Comparison of ENCODE assay signal across 7 mouse cellular contexts in the genomic region with DNA sequence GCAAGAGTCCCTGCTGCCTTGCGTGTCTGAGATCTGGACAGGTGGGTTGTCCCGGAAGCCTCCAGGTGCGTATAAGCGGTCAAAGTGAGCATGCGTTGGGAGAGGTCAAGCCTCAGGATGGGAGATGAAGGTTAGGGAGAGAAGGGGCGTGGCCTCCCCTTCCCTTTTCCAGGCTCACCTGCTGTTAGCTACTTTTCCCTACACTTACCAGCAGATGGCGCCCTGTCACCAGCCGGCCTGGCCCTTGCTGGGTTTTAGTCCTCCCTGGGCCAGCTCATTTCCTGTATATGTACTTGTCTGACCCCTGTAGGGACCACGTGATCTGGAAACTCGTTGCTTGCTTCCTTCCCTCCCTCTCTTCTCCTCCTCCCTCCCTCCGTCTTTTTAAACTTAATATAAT. TPM values are rescaled to one million over a fixed set of nuclear protein-coding genes. Genes with fewer than 3 reads are reported as not detected.
DNase-seq lines count a peak whose midpoint lies in the region; ATAC-seq and TF ChIP-seq lines count a peak whose summit lies in the region.

No protein-coding gene starts in this region.

- peak; percentile 75 for ATAC-seq in activated CD4-positive, CD25-positive, alpha-beta regulatory T cell, adult 4 months

- TF ChIP-seq POLR2A in cortical plate, adult 2 months (IDR thresholded peaks at IDR 0.05; ENCODE audit: extremely low read depth, insufficient read depth, low read length) = no peak

- peak; percentile 90 for TF ChIP-seq CTCF in cortical plate, adult 2 months (IDR thresholded peaks at IDR 0.05; ENCODE audit: extremely low read depth, insufficient read depth, low read length)

- H3K4me1 ChIP-seq in cortical plate, adult 2 months (ENCODE audit: control insufficient read depth, insufficient read depth, low read length) = no peaks in the 10 kb centered on the region

- peak; percentile 83 for DNase-seq in gastrocnemius, postnatal 10 days
- peak; percentile 86 for DNase-seq in induced T-regulatory cell, adult 2 months (ENCODE audit: low read depth)
- peak; percentile 36 to 37 for DNase-seq in left cerebral cortex, adult 8-10 months (ENCODE audit: low spot score in 2 of 2)
- peak; percentile 88 for DNase-seq in mesoderm, embryonic 11.5 days (ENCODE audit: low read depth, low spot score)
- peak; percentile 74 for DNase-seq in skeletal muscle tissue, adult 2 months (ENCODE audit: low read depth, low spot score)

- no peak overlapping the region for H3K27ac ChIP-seq in cortical plate, adult 2 months (ENCODE audit: insufficient read depth, low read length)

- H3K4me3 ChIP-seq in cortical plate, adult 2 months (ENCODE audit: insufficient read depth, low read length) = no peak overlapping the region

RNA-seq across cellular contexts. Expression of gene Lrrc20, which starts 16.4 kb away (rescaled TPM):
- polyA plus RNA-seq in activated CD4-positive, CD25-positive, alpha-beta regulatory T cell, adult 4 months (2017; shearing (Covaris generic)) = 1 to 10 TPM; 5.0 to 6.2 TPM
- polyA plus RNA-seq in cortical plate, adult 2 months (2012; rRNA removed) = 21.1 and 22.8 TPM in 2 replicates
- total RNA-seq in gastrocnemius, postnatal 10 days (2021) = 10 to 100 TPM; 62.3 to 64.9 TPM
- 10 to 100 TPM; 18.8 to 22.2 (median 20.4) TPM for total RNA-seq in left cerebral cortex, adult 8-10 months (2022)

RNA-seq across cellular contexts. Expression of gene Eif4ebp2, which starts 39.6 kb away (rescaled TPM):
- 10 to 100 TPM; 21.7 to 34.5 TPM for polyA plus RNA-seq in activated CD4-positive, CD25-positive, alpha-beta regulatory T cell, adult 4 months (2017; shearing (Covaris generic))
- 25.6 and 27.6 TPM in 2 replicates for polyA plus RNA-seq in cortical plate, adult 2 months (2012; rRNA removed)
- 100 to 1,000 TPM; 103 to 109 TPM for total RNA-seq in gastrocnemius, postnatal 10 days (2021)
- 10 to 100 TPM; 42.8 to 45.8 (median 44.4) TPM for total RNA-seq in left cerebral cortex, adult 8-10 months (2022)

Comparison
In these comparisons a context has a peak if more than half of its experiments do, and no peak if none do; other contexts are left out.
1. DNase-seq: peak in every context shown above with its lines; median percentile 88 in mesoderm, embryonic 11.5 days; 86 in induced T-regulatory cell, adult 2 months; 83 in gastrocnemius, postnatal 10 days; 74 in skeletal muscle tissue, adult 2 months; 36 in left cerebral cortex, adult 8-10 months.